Mouse (Mus musculus): ENCODE results near the gene Trim25. TPM values are rescaled to one million over a fixed set of nuclear protein-coding genes. Genes with fewer than 3 reads are reported as not detected.

The Trim25 gene
- polyA plus RNA-seq, 1 experiment from 2014 or later: 24.2 TPM

GRCm38 (mm10) chr11:89064312-89064711 is 65.1 kb downstream of the Trim25 start:
- ATAC-seq (ENCODE audit: low read depth): no peak
- peaks cover 5% of the 10 kb centered on the region for H3K4me1 ChIP-seq (replicated peaks; ENCODE audit: control insufficient read depth, insufficient read depth, low read length)
- H3K9me3 ChIP-seq (ENCODE audit: control insufficient read depth, low read length): no peaks in the 10 kb centered on the region
- H3K27ac ChIP-seq (ENCODE audit: low read length): no peak overlapping the region
- H3K4me2 ChIP-seq (ENCODE audit: low read depth, low read length): no peak overlapping the region
- H3K36me3 ChIP-seq (ENCODE audit: control insufficient read depth, insufficient read depth, low read length): no peaks in the 10 kb centered on the region
- no peaks in the 10 kb centered on the region for H3K27me3 ChIP-seq (ENCODE audit: control insufficient read depth, insufficient read depth, low read depth, low read length)
- WGBS: 73% methylated on average over 6 of the region's 6 CpGs
- H3K4me3 ChIP-seq (ENCODE audit: low read length): no peak overlapping the region
- H3K9ac ChIP-seq (ENCODE audit: low read length): no peak overlapping the region

GRCm38 (mm10) chr11:89065297-89065696 is 66.1 kb downstream of the Trim25 start:
- no peak overlapping the region for H3K4me3 ChIP-seq (ENCODE audit: low read length)
- no peaks in the 10 kb centered on the region for H3K9me3 ChIP-seq (ENCODE audit: control insufficient read depth, low read length)
- WGBS: 93% methylated on average over 3 of the region's 3 CpGs
- ATAC-seq (ENCODE audit: low read depth): no peak
- H3K27ac ChIP-seq (ENCODE audit: low read length): no peak overlapping the region
- no peaks in the 10 kb centered on the region for H3K27me3 ChIP-seq (ENCODE audit: control insufficient read depth, insufficient read depth, low read depth, low read length)
- H3K36me3 ChIP-seq (ENCODE audit: control insufficient read depth, insufficient read depth, low read length): no peaks in the 10 kb centered on the region
- no peaks in the 10 kb centered on the region for H3K4me1 ChIP-seq (replicated peaks; ENCODE audit: control insufficient read depth, insufficient read depth, low read length)
- no peak overlapping the region for H3K9ac ChIP-seq (ENCODE audit: low read length)
- no peak overlapping the region for H3K4me2 ChIP-seq (ENCODE audit: low read depth, low read length)

GRCm38 (mm10) chr11:89066126-89066525 is 67.0 kb downstream of the Trim25 start:
- no peak for ATAC-seq (ENCODE audit: low read depth)

GRCm38 (mm10) chr11:89066750-89067149 is 67.6 kb downstream of the Trim25 start, which contains the start of gene Dgke:
Gene Dgke (minus strand): TSS chr11:89066850.
- H3K4me2 ChIP-seq (ENCODE audit: low read depth, low read length): no peak within 1 kb of the TSS
- H3K36me3 ChIP-seq (ENCODE audit: control insufficient read depth, insufficient read depth, low read length): no peaks in the 10 kb centered on the region
- WGBS: 94% methylated on average over 1 of the region's 1 CpGs
- H3K9ac ChIP-seq (ENCODE audit: low read length): no peak within 1 kb of the TSS
- H3K27me3 ChIP-seq (ENCODE audit: control insufficient read depth, insufficient read depth, low read depth, low read length): no peaks in the 10 kb centered on the region
- H3K9me3 ChIP-seq (ENCODE audit: control insufficient read depth, low read length): no peaks in the 10 kb centered on the region
- H3K4me1 ChIP-seq (replicated peaks; ENCODE audit: control insufficient read depth, insufficient read depth, low read length): no peaks in the 10 kb centered on the region
- H3K27ac ChIP-seq (ENCODE audit: low read length): peak within 1 kb of the TSS; percentile 66
- no peak within 1 kb of the TSS for H3K4me3 ChIP-seq (ENCODE audit: low read length)
- ATAC-seq (ENCODE audit: low read depth): no peak

More at GRCm38 (mm10) chr11:89066126-89066525, 67.0 kb downstream of the Trim25 start:
- no peaks in the 10 kb centered on the region for H3K4me1 ChIP-seq (replicated peaks; ENCODE audit: control insufficient read depth, insufficient read depth, low read length)
- no peak overlapping the region for H3K4me2 ChIP-seq (ENCODE audit: low read depth, low read length)
- 75% methylated on average over 6 of the region's 6 CpGs for WGBS
- no peak overlapping the region for H3K27ac ChIP-seq (ENCODE audit: low read length)
- no peaks in the 10 kb centered on the region for H3K9me3 ChIP-seq (ENCODE audit: control insufficient read depth, low read length)
- H3K9ac ChIP-seq (ENCODE audit: low read length): no peak overlapping the region
- H3K36me3 ChIP-seq (ENCODE audit: control insufficient read depth, insufficient read depth, low read length): no peaks in the 10 kb centered on the region
- H3K4me3 ChIP-seq (ENCODE audit: low read length): no peak overlapping the region
- H3K27me3 ChIP-seq (ENCODE audit: control insufficient read depth, insufficient read depth, low read depth, low read length): no peaks in the 10 kb centered on the region

GRCm38 (mm10) chr11:89067301-89067822 is 68.2 kb downstream of the Trim25 start:
- H3K4me2 ChIP-seq (ENCODE audit: low read depth, low read length): no peak overlapping the region
- no peak overlapping the region for H3K4me3 ChIP-seq (ENCODE audit: low read length)
- H3K9me3 ChIP-seq (ENCODE audit: control insufficient read depth, low read length): no peaks in the 10 kb centered on the region
- no peaks in the 10 kb centered on the region for H3K36me3 ChIP-seq (ENCODE audit: control insufficient read depth, insufficient read depth, low read length)
- H3K27me3 ChIP-seq (ENCODE audit: control insufficient read depth, insufficient read depth, low read depth, low read length): no peaks in the 10 kb centered on the region
- no peak overlapping the region for H3K9ac ChIP-seq (ENCODE audit: low read length)
- ATAC-seq (ENCODE audit: low read depth): peak; percentile 45
- peak overlapping the region; percentile 64 for H3K27ac ChIP-seq (ENCODE audit: low read length)
- 56% methylated on average over 6 of the region's 6 CpGs for WGBS
- no peaks in the 10 kb centered on the region for H3K4me1 ChIP-seq (replicated peaks; ENCODE audit: control insufficient read depth, insufficient read depth, low read length)

- H3K4me1 ChIP-seq (replicated peaks; ENCODE audit: control insufficient read depth, insufficient read depth, low read length): no peaks in the 10 kb centered on the region
- no peak overlapping the region for H3K9ac ChIP-seq (ENCODE audit: low read length)
- no peaks in the 10 kb centered on the region for H3K27me3 ChIP-seq (ENCODE audit: control insufficient read depth, insufficient read depth, low read depth, low read length)
- H3K4me3 ChIP-seq (ENCODE audit: low read length): no peak overlapping the region
- no peaks in the 10 kb centered on the region for H3K36me3 ChIP-seq (ENCODE audit: control insufficient read depth, insufficient read depth, low read length)
- 46% methylated on average over 11 of the region's 11 CpGs for WGBS
- no peak for ATAC-seq (ENCODE audit: low read depth)
- no peaks in the 10 kb centered on the region for H3K9me3 ChIP-seq (ENCODE audit: control insufficient read depth, low read length)
- H3K4me2 ChIP-seq (ENCODE audit: low read depth, low read length): no peak overlapping the region
- H3K27ac ChIP-seq (ENCODE audit: low read length): peak overlapping the region; percentile 66
Observed at GRCm38 (mm10) chr11:89067871-89068490, 68.8 kb downstream of the Trim25 start.

GRCm38 (mm10) chr11:89068649-89069048 is 69.5 kb downstream of the Trim25 start:
- H3K9ac ChIP-seq (ENCODE audit: low read length): no peak overlapping the region
- WGBS: 75% methylated on average over 14 of the region's 14 CpGs
- no peak overlapping the region for H3K27ac ChIP-seq (ENCODE audit: low read length)
- no peak overlapping the region for H3K4me3 ChIP-seq (ENCODE audit: low read length)
- ATAC-seq (ENCODE audit: low read depth): no peak
- no peaks in the 10 kb centered on the region for H3K36me3 ChIP-seq (ENCODE audit: control insufficient read depth, insufficient read depth, low read length)
- H3K27me3 ChIP-seq (ENCODE audit: control insufficient read depth, insufficient read depth, low read depth, low read length): no peaks in the 10 kb centered on the region
- no peak overlapping the region for H3K4me2 ChIP-seq (ENCODE audit: low read depth, low read length)
- no peaks in the 10 kb centered on the region for H3K4me1 ChIP-seq (replicated peaks; ENCODE audit: control insufficient read depth, insufficient read depth, low read length)
- H3K9me3 ChIP-seq (ENCODE audit: control insufficient read depth, low read length): no peaks in the 10 kb centered on the region

GRCm38 (mm10) chr11:89069303-89069702 is 70.1 kb downstream of the Trim25 start:
- Histone ChIP-seq H3K9me3 (ENCODE audit: control insufficient read depth, low read length) (no peaks in the 10 kb centered on the region), H3K4me2 (ENCODE audit: low read depth, low read length) (no peak overlapping the region), H3K9ac (ENCODE audit: low read length) (no peak overlapping the region), H3K27me3 (ENCODE audit: control insufficient read depth, insufficient read depth, low read depth, low read length) (no peaks in the 10 kb centered on the region), H3K4me1 (replicated peaks; ENCODE audit: control insufficient read depth, insufficient read depth, low read length) (no peaks in the 10 kb centered on the region), H3K36me3 (ENCODE audit: control insufficient read depth, insufficient read depth, low read length) (no peaks in the 10 kb centered on the region), H3K4me3 (ENCODE audit: low read length) (no peak overlapping the region), H3K27ac (ENCODE audit: low read length) (no peak overlapping the region)
- 19% methylated on average over 6 of the region's 6 CpGs for WGBS
- no peak for ATAC-seq (ENCODE audit: low read depth)

All from lung, embryonic 16.5 days (tissue).